Comparison of ENCODE assay signal across 9 mouse cellular contexts in genomic region chr11:69715482-69715881, GRCm38 (mm10). TPM values are rescaled to one million over a fixed set of nuclear protein-coding genes. Genes with fewer than 3 reads are reported as not detected.
DNase-seq lines count a peak whose midpoint lies in the region; ATAC-seq and TF ChIP-seq lines count a peak whose summit lies in the region.
"Had no signal": no experiment of that assay in that cellular context is flagged by ENCODE, and none has a peak within 500 bp of the region (broad histone marks: within the 10 kb centered on the region; RNA-seq: fewer than 3 reads in every experiment).

No protein-coding gene starts in this region.

- H3K9me3 ChIP-seq in E14TG2a.4 (ENCODE audit: low read length) = no peaks in the 10 kb centered on the region
- H3K9me3 ChIP-seq in midbrain, embryonic 14.5 days (ENCODE audit: control insufficient read depth, low read length) = no peaks in the 10 kb centered on the region
- H3K9me3 ChIP-seq: midbrain, embryonic 12.5 days had no signal

- H3K4me3 ChIP-seq in E14TG2a.4 (replicated peaks; ENCODE audit: low read length) = peak overlapping the region; percentile 71
- no peak overlapping the region for H3K4me3 ChIP-seq in midbrain, embryonic 14.5 days (replicated peaks; ENCODE audit: low read depth, low read length)
- H3K4me3 ChIP-seq: midbrain, embryonic 12.5 days had no signal

- H3K27ac ChIP-seq in midbrain, embryonic 14.5 days (replicated peaks; ENCODE audit: low read depth, low read length) = no peak overlapping the region
- H3K27ac ChIP-seq: midbrain, embryonic 12.5 days had no signal

- H3K4me2 ChIP-seq in midbrain, embryonic 14.5 days (ENCODE audit: low read length) = no peak overlapping the region
- H3K4me2 ChIP-seq: midbrain, embryonic 12.5 days had no signal

- H3K27me3 ChIP-seq in E14TG2a.4 (ENCODE audit: insufficient read depth, low read length) = no peaks in the 10 kb centered on the region
- no peaks in the 10 kb centered on the region for H3K27me3 ChIP-seq in midbrain, embryonic 14.5 days (ENCODE audit: control insufficient read depth, insufficient read depth, low read length)
- H3K27me3 ChIP-seq: midbrain, embryonic 12.5 days had no signal

- TF ChIP-seq CTCF in E14TG2a.4 (conservative IDR thresholded peaks at IDR 0.05; ENCODE audit: low read length) = peak; percentile 98

- H3K36me3 ChIP-seq in E14TG2a.4 (ENCODE audit: insufficient read depth, low read length) = no peaks in the 10 kb centered on the region
- no peaks in the 10 kb centered on the region for H3K36me3 ChIP-seq in midbrain, embryonic 14.5 days (ENCODE audit: control insufficient read depth, insufficient read depth, low read length)
- H3K36me3 ChIP-seq: midbrain, embryonic 12.5 days had no signal

- peaks cover 73% of the 10 kb centered on the region for H3K4me1 ChIP-seq in E14TG2a.4 (replicated peaks; ENCODE audit: low read depth, low read length)
- no peaks in the 10 kb centered on the region for H3K4me1 ChIP-seq in midbrain, embryonic 14.5 days (ENCODE audit: control insufficient read depth, insufficient read depth, low read length)

- no peak overlapping the region for H3K9ac ChIP-seq in midbrain, embryonic 14.5 days (replicated peaks; ENCODE audit: low read length)
- H3K9ac ChIP-seq: midbrain, embryonic 12.5 days had no signal

- peak; percentile 23 to 64 for DNase-seq in heart, adult 18-20 months
- DNase-seq in heart, adult 9 months (ENCODE audit: low spot score in 2 of 2) = no peak
- peak; percentile 33 for DNase-seq in c-Kit-negative CD71-positive TER-119-positive erythroid progenitor cells, embryonic 14.5 days (ENCODE audit: low read depth, low spot score)
- peak; percentile 47 to 75 for DNase-seq in kidney, adult 8-10 months
- peak; percentile 62 for DNase-seq in lung, postnatal 10 days
- no peak for DNase-seq in Muller cell, postnatal 12 days (ENCODE audit: inconsistent ontology term)
- no peak for DNase-seq in midbrain, embryonic 14.5 days

- ATAC-seq in midbrain, embryonic 14.5 days (ENCODE audit: low FRiP score, low TSS enrichment) = no peak

- WGBS in midbrain, embryonic 14.5 days = 59% methylated on average over 9 of the region's 9 CpGs

RNA-seq across cellular contexts. Expression of gene Tnfsfm13, which starts 19.6 kb away (rescaled TPM):
- total RNA-seq in heart, adult 18-20 months (2021) = 1 to 10 TPM; 2.5 to 4.1 TPM
- polyA plus RNA-seq in midbrain, embryonic 14.5 days (2014; fragmentation: Nextera tagmentation; extraction: Ambion mirVana) = 0.51 and 1.1 TPM in 2 replicates

RNA-seq across cellular contexts. Expression of gene Tnfsf12, which starts 19.8 kb away (rescaled TPM):
- 10 to 100 TPM; 16.9 to 17.1 TPM for total RNA-seq in heart, adult 18-20 months (2021)
- 1.6 and 3.0 TPM in 2 replicates for polyA plus RNA-seq in midbrain, embryonic 14.5 days (2014; fragmentation: Nextera tagmentation; extraction: Ambion mirVana)

RNA-seq across cellular contexts. Expression of gene Tnfsf13, which starts 29.9 kb away (rescaled TPM):
- 1 to 10 TPM; 1.5 to 1.7 TPM for total RNA-seq in heart, adult 18-20 months (2021)
- polyA plus RNA-seq in midbrain, embryonic 14.5 days (2014; fragmentation: Nextera tagmentation; extraction: Ambion mirVana) = 0.16 and 0.25 TPM in 2 replicates

RNA-seq across cellular contexts. Expression of gene Senp3, which starts 33.6 kb away (rescaled TPM):
- total RNA-seq in heart, adult 18-20 months (2021) = 10 to 100 TPM; 27.3 to 35.1 TPM
- 93.3 and 103 TPM in 2 replicates for polyA plus RNA-seq in midbrain, embryonic 14.5 days (2014; fragmentation: Nextera tagmentation; extraction: Ambion mirVana)

RNA-seq across cellular contexts. Expression of gene Polr2a, which starts 43.0 kb away (rescaled TPM):
- total RNA-seq in heart, adult 18-20 months (2021) = 10 to 100 TPM; 27.4 to 33.4 TPM
- 20.0 and 30.7 TPM in 2 replicates for polyA plus RNA-seq in midbrain, embryonic 14.5 days (2014; fragmentation: Nextera tagmentation; extraction: Ambion mirVana)

Comparison
In these comparisons a context has a peak if more than half of its experiments do, and no peak if none do; other contexts are left out.
1. DNase-seq: peak in heart, adult 18-20 months (2 of 2), c-Kit-negative CD71-positive TER-119-positive erythroid progenitor cells, embryonic 14.5 days (single experiment), kidney, adult 8-10 months (2 of 2) and lung, postnatal 10 days (single experiment); none in heart, adult 9 months (0 of 2), Muller cell, postnatal 12 days (single experiment) and midbrain, embryonic 14.5 days (single experiment).